Mouse (Mus musculus): ENCODE results near the gene Tle2. TPM values are rescaled to one million over a fixed set of nuclear protein-coding genes. Genes with fewer than 3 reads are reported as not detected.

The Tle2 gene
- polyA plus RNA-seq, 1 experiment from 2014 or later: 30.8 TPM

- WGBS: 1% methylated on average over 59 of the region's 59 CpGs
- Histone ChIP-seq H3K36me3 (ENCODE audit: insufficient read depth, low read length) (no peaks in the 10 kb centered on the region), H3K4me1 (replicated peaks; ENCODE audit: insufficient read depth, low read length) (peaks cover 31% of the 10 kb centered on the region), H3K27ac (peak within 1 kb of the TSS; percentile 73), H3K9me3 (replicated peaks; ENCODE audit: low read length) (no peaks in the 10 kb centered on the region), H3K4me2 (ENCODE audit: low read length) (peak within 1 kb of the TSS; percentile 98), H3K4me3 (replicated peaks; ENCODE audit: low read depth, low read length) (peak within 1 kb of the TSS; percentile 86), H3K9ac (ENCODE audit: low read depth, low read length) (peak within 1 kb of the TSS; percentile 93), H3K27me3 (ENCODE audit: insufficient read depth, low read length) (no peaks in the 10 kb centered on the region)
- peak; percentile 99 for DNase-seq (ENCODE audit: low spot score)
- ATAC-seq (replicated peaks; ENCODE audit: low FRiP score, low read depth): peak; percentile 95
- TF ChIP-seq CTCF (IDR thresholded peaks at IDR 0.05; ENCODE audit: low read depth): no peak
These were observed 29.1 kb upstream of the Tle2 start, which contains the start of gene Gna11 for GRCm38 (mm10) chr10:81545161-81545747. Gene Gna11, minus strand, starts transcription at chr10:81545190.

- no peaks in the 10 kb centered on the region for H3K27me3 ChIP-seq (ENCODE audit: insufficient read depth, low read length)
- 83% methylated on average over 5 of the region's 5 CpGs for WGBS
- H3K27ac ChIP-seq: no peak overlapping the region
- peaks cover 30% of the 10 kb centered on the region for H3K4me1 ChIP-seq (replicated peaks; ENCODE audit: insufficient read depth, low read length)
- TF ChIP-seq CTCF (IDR thresholded peaks at IDR 0.05; ENCODE audit: low read depth): no peak
- H3K36me3 ChIP-seq (ENCODE audit: insufficient read depth, low read length): no peaks in the 10 kb centered on the region
- H3K9ac ChIP-seq (ENCODE audit: low read depth, low read length): no peak overlapping the region
- H3K4me3 ChIP-seq (replicated peaks; ENCODE audit: low read depth, low read length): no peak overlapping the region
- no peaks in the 10 kb centered on the region for H3K9me3 ChIP-seq (replicated peaks; ENCODE audit: low read length)
- DNase-seq (ENCODE audit: low spot score) (no peak), ATAC-seq (replicated peaks; ENCODE audit: low FRiP score, low read depth) (no peak)
- H3K4me2 ChIP-seq (ENCODE audit: low read length): no peak overlapping the region
These were observed 28.0 kb upstream of the Tle2 start for GRCm38 (mm10) chr10:81546332-81546731.

GRCm38 (mm10) chr10:81546788-81547571, 27.4 kb upstream of the Tle2 start:
- H3K9ac ChIP-seq (ENCODE audit: low read depth, low read length): no peak overlapping the region
- DNase-seq (ENCODE audit: low spot score): no peak
- 94% methylated on average over 13 of the region's 13 CpGs for WGBS
- peaks cover 24% of the 10 kb centered on the region for H3K4me1 ChIP-seq (replicated peaks; ENCODE audit: insufficient read depth, low read length)
- H3K27me3 ChIP-seq (ENCODE audit: insufficient read depth, low read length): no peaks in the 10 kb centered on the region
- H3K36me3 ChIP-seq (ENCODE audit: insufficient read depth, low read length): no peaks in the 10 kb centered on the region
- no peak overlapping the region for H3K4me3 ChIP-seq (replicated peaks; ENCODE audit: low read depth, low read length)
- no peak for TF ChIP-seq CTCF (IDR thresholded peaks at IDR 0.05; ENCODE audit: low read depth)
- ATAC-seq (replicated peaks; ENCODE audit: low FRiP score, low read depth): no peak
- H3K27ac ChIP-seq: no peak overlapping the region
- H3K9me3 ChIP-seq (replicated peaks; ENCODE audit: low read length): no peaks in the 10 kb centered on the region
- H3K4me2 ChIP-seq (ENCODE audit: low read length): no peak overlapping the region

GRCm38 (mm10) chr10:81548944-81549343, 25.4 kb upstream of the Tle2 start:
- Histone ChIP-seq H3K27me3 (ENCODE audit: insufficient read depth, low read length) (no peaks in the 10 kb centered on the region), H3K4me1 (replicated peaks; ENCODE audit: insufficient read depth, low read length) (peaks cover 4% of the 10 kb centered on the region; the same call in 1 of the 2 replicates), H3K9me3 (replicated peaks; ENCODE audit: low read length) (no peaks in the 10 kb centered on the region), H3K4me3 (replicated peaks; ENCODE audit: low read depth, low read length) (no peak overlapping the region), H3K4me2 (ENCODE audit: low read length) (no peak overlapping the region), H3K36me3 (ENCODE audit: insufficient read depth, low read length) (no peaks in the 10 kb centered on the region), H3K27ac (no peak overlapping the region), H3K9ac (ENCODE audit: low read depth, low read length) (no peak overlapping the region)
- ATAC-seq (replicated peaks; ENCODE audit: low FRiP score, low read depth) (no peak), DNase-seq (ENCODE audit: low spot score) (no peak)
- no peak for TF ChIP-seq CTCF (IDR thresholded peaks at IDR 0.05; ENCODE audit: low read depth)
- WGBS: 62% methylated on average over 5 of the region's 5 CpGs

- DNase-seq (ENCODE audit: low spot score): peak; percentile 77
- peak; percentile 88 for TF ChIP-seq CTCF (IDR thresholded peaks at IDR 0.05; ENCODE audit: low read depth)
- no peak overlapping the region for H3K4me3 ChIP-seq (replicated peaks; ENCODE audit: low read depth, low read length)
- H3K9me3 ChIP-seq (replicated peaks; ENCODE audit: low read length): no peaks in the 10 kb centered on the region
- no peak overlapping the region for H3K9ac ChIP-seq (ENCODE audit: low read depth, low read length)
- WGBS: 12% methylated on average over 7 of the region's 7 CpGs
- H3K27ac ChIP-seq: no peak overlapping the region
- no peak for ATAC-seq (replicated peaks; ENCODE audit: low FRiP score, low read depth)
- no peak overlapping the region for H3K4me2 ChIP-seq (ENCODE audit: low read length)
- H3K4me1 ChIP-seq (replicated peaks; ENCODE audit: insufficient read depth, low read length): no peaks in the 10 kb centered on the region
- no peaks in the 10 kb centered on the region for H3K27me3 ChIP-seq (ENCODE audit: insufficient read depth, low read length)
- H3K36me3 ChIP-seq (ENCODE audit: insufficient read depth, low read length): no peaks in the 10 kb centered on the region
These were observed 24.1 kb upstream of the Tle2 start for GRCm38 (mm10) chr10:81550257-81550656.

GRCm38 (mm10) chr10:81551597-81552102, 22.7 kb upstream of the Tle2 start:
- Histone ChIP-seq H3K9ac (ENCODE audit: low read depth, low read length) (no peak overlapping the region), H3K4me1 (replicated peaks; ENCODE audit: insufficient read depth, low read length) (no peaks in the 10 kb centered on the region), H3K9me3 (replicated peaks; ENCODE audit: low read length) (no peaks in the 10 kb centered on the region), H3K27me3 (ENCODE audit: insufficient read depth, low read length) (no peaks in the 10 kb centered on the region), H3K4me2 (ENCODE audit: low read length) (no peak overlapping the region), H3K36me3 (ENCODE audit: insufficient read depth, low read length) (no peaks in the 10 kb centered on the region), H3K27ac (peak overlapping the region; percentile 64; the same call in 1 of the 2 replicates), H3K4me3 (replicated peaks; ENCODE audit: low read depth, low read length) (no peak overlapping the region)
- 3% methylated on average over 12 of the region's 12 CpGs for WGBS
- ATAC-seq (replicated peaks; ENCODE audit: low FRiP score, low read depth) (peak; percentile 96), DNase-seq (ENCODE audit: low spot score) (peak; percentile 97)
- TF ChIP-seq CTCF (IDR thresholded peaks at IDR 0.05; ENCODE audit: low read depth): peak; percentile 92
